Mouse (Mus musculus) forebrain, embryonic 15.5 days (tissue): Measurements from ENCODE around the gene Camk2n2. TPM values are rescaled to one million over a fixed set of nuclear protein-coding genes. Genes with fewer than 3 reads are reported as not detected.
"Not testable (repeated sequence)": the region's sequence is repeated elsewhere in the genome, so short reads cannot be mapped to it uniquely, and the experiment has no call there.

Experiments
- ATAC-seq: fragments of 200-750 bp; cut with Nextera tagmentation; replicated peaks from 2 replicates; pipeline ENCODE4 v1.8.0; 2017; ENCODE audit warnings: mild to moderate bottlenecking, moderate TSS enrichment, moderate library complexity
- H3K27ac ChIP-seq: fragments of 300-500 bp; sonication (generic); replicated peaks from 2 replicates; pipeline ENCODE4 v1.5.1; 2015; ENCODE audit warnings: mild to moderate bottlenecking, inconsistent platforms
- H3K27me3 ChIP-seq: fragments of 300-500 bp; sonication (generic); 2 replicates; pipeline ENCODE4 v1.6.1; 2015; ENCODE audit warnings: inconsistent platforms
- H3K36me3 ChIP-seq: fragments of 300-500 bp; sonication (generic); 2 replicates; pipeline ENCODE4 v1.6.1; 2015; ENCODE audit warnings: mild to moderate bottlenecking, inconsistent platforms
- H3K4me1 ChIP-seq: fragments of 300-500 bp; sonication (generic); 2 replicates; pipeline ENCODE4 v1.6.1; 2015; ENCODE audit warnings: inconsistent platforms
- H3K4me2 ChIP-seq: fragments of 300-500 bp; sonication (generic); replicated peaks from 2 replicates; pipeline ENCODE4 v1.6.1; 2015; ENCODE audit warnings: mild to moderate bottlenecking, inconsistent platforms
- H3K4me3 ChIP-seq: fragments of 300-500 bp; sonication (generic); 2 replicates; pipeline ENCODE4 v1.5.1; 2015; ENCODE audit warnings: mild to moderate bottlenecking, inconsistent platforms
- H3K9ac ChIP-seq: fragments of 300-500 bp; sonication (generic); replicated peaks from 2 replicates; pipeline ENCODE4 v1.6.1; 2015; ENCODE audit warnings: mild to moderate bottlenecking, inconsistent platforms
- H3K9me3 ChIP-seq: fragments of 300-500 bp; sonication (generic); 2 replicates; pipeline ENCODE4 v1.6.1; 2016; ENCODE audit warnings: inconsistent platforms
- WGBS: fragments of 180-500 bp; shearing (Covaris S2); methylation state at CpG from one replicate; pipeline ENCODE4 v1.1.7; 2015; ENCODE audit warnings: mixed read lengths; 5-methylcytosine and 5-hydroxymethylcytosine counted together
- polyA plus RNA-seq: library from polyadenylated mRNA; unstranded; fragments of >200 nt; fragmentation: Nextera tagmentation; extraction: Ambion mirVana; gene quantifications from 2 replicates; pipeline ENCODE4 v1.2.1, GENCODE M21; 2015

Gene Camk2n2
- 19.2 and 20.9 TPM in 2 replicates for polyA plus RNA-seq

- Histone ChIP-seq H3K27ac (peak within 1 kb of the TSS; percentile 92), H3K4me3 (peak within 1 kb of the TSS; percentile 90), H3K4me1 (peaks cover 36% of the 10 kb centered on the region), H3K36me3 (peaks cover 5% of the 10 kb centered on the region; the same call in 1 of the 2 replicates), H3K27me3 (no peaks in the 10 kb centered on the region), H3K4me2 (peak within 1 kb of the TSS; percentile 84), H3K9me3 (no peaks in the 10 kb centered on the region), H3K9ac (peak within 1 kb of the TSS; percentile 92)
- peak; percentile 52 for ATAC-seq
- 1% methylated on average over 79 of the region's 92 CpGs for WGBS
Observed at GRCm38 (mm10) chr16:20621191-20621990, at the start of gene Camk2n2. TSS of gene Camk2n2 (minus strand) at chr16:20621287.

GRCm38 (mm10) chr16:20670291-20670690 is 49.2 kb upstream of the Camk2n2 start:
- Histone ChIP-seq H3K4me3 (no peak overlapping the region), H3K9ac (no peak overlapping the region), H3K27me3 (no peaks in the 10 kb centered on the region), H3K4me2 (no peak overlapping the region), H3K9me3 (no peaks in the 10 kb centered on the region), H3K4me1 (peaks cover 27% of the 10 kb centered on the region), H3K27ac (no peak overlapping the region), H3K36me3 (peaks cover 1% of the 10 kb centered on the region; the same call in 1 of the 2 replicates)
- WGBS: 84% methylated on average over 3 of the region's 3 CpGs
- ATAC-seq: no peak

- not testable (repeated sequence) for ATAC-seq, H3K9me3 ChIP-seq, H3K27ac ChIP-seq, H3K9ac ChIP-seq, H3K4me3 ChIP-seq, H3K4me1 ChIP-seq, H3K27me3 ChIP-seq, H3K4me2 ChIP-seq
- peaks cover 12% of the 10 kb centered on the region for H3K36me3 ChIP-seq
- 98% methylated on average over 5 of the region's 6 CpGs for WGBS
Observed at GRCm38 (mm10) chr16:20668013-20668412, 46.9 kb upstream of the Camk2n2 start, which contains the start of gene Eif4g1. TSS of gene Eif4g1 (plus strand) at chr16:20668313.

GRCm38 (mm10) chr16:20657661-20658060 is 36.6 kb upstream of the Camk2n2 start:
- Histone ChIP-seq H3K36me3 (peaks cover 81% of the 10 kb centered on the region), H3K4me3 (no peak overlapping the region), H3K27me3 (no peaks in the 10 kb centered on the region), H3K9ac (no peak overlapping the region), H3K4me1 (peaks cover 8% of the 10 kb centered on the region), H3K27ac (no peak overlapping the region), H3K9me3 (no peaks in the 10 kb centered on the region), H3K4me2 (no peak overlapping the region)
- ATAC-seq: no peak
- 92% methylated on average over 4 of the region's 4 CpGs for WGBS

- Histone ChIP-seq H3K4me1 (peaks cover 21% of the 10 kb centered on the region), H3K4me2 (no peak overlapping the region), H3K27me3 (no peaks in the 10 kb centered on the region), H3K27ac (no peak overlapping the region), H3K36me3 (peaks cover 39% of the 10 kb centered on the region), H3K9me3 (no peaks in the 10 kb centered on the region), H3K4me3 (no peak overlapping the region), H3K9ac (no peak overlapping the region)
- no peak for ATAC-seq
- WGBS: 41% methylated on average over 2 of the region's 2 CpGs
Observed at GRCm38 (mm10) chr16:20653315-20653714, 32.2 kb upstream of the Camk2n2 start.

- Histone ChIP-seq H3K27ac (peak overlapping the region; percentile 83), H3K27me3 (no peaks in the 10 kb centered on the region), H3K36me3 (peaks cover 25% of the 10 kb centered on the region), H3K4me3 (peak overlapping the region; percentile 95), H3K9me3 (no peaks in the 10 kb centered on the region), H3K9ac (peak overlapping the region; percentile 93), H3K4me1 (peaks cover 21% of the 10 kb centered on the region), H3K4me2 (peak overlapping the region; percentile 89)
- WGBS: 9% methylated on average over 12 of the region's 12 CpGs
- ATAC-seq: peak; percentile 42; the same call in 1 of the 2 replicates
Observed at GRCm38 (mm10) chr16:20651947-20652310, 30.8 kb upstream of the Camk2n2 start.

GRCm38 (mm10) chr16:20651076-20651946 is 30.2 kb upstream of the Camk2n2 start, which contains the start of gene Psmd2:
TSS of gene Psmd2 (plus strand) at chr16:20651652.
- no peaks in the 10 kb centered on the region for H3K27me3 ChIP-seq
- peaks cover 19% of the 10 kb centered on the region for H3K36me3 ChIP-seq
- H3K4me2 ChIP-seq: peak within 1 kb of the TSS; percentile 89
- peak within 1 kb of the TSS; percentile 93 for H3K9ac ChIP-seq
- H3K4me3 ChIP-seq: peak within 1 kb of the TSS; percentile 95
- 2% methylated on average over 46 of the region's 46 CpGs for WGBS
- peaks cover 21% of the 10 kb centered on the region for H3K4me1 ChIP-seq
- ATAC-seq: peak; percentile 97
- no peaks in the 10 kb centered on the region for H3K9me3 ChIP-seq
- peak within 1 kb of the TSS; percentile 83 for H3K27ac ChIP-seq

GRCm38 (mm10) chr16:20643911-20644310 is 22.8 kb upstream of the Camk2n2 start:
- peaks cover 6% of the 10 kb centered on the region for H3K4me1 ChIP-seq
- no peak overlapping the region for H3K4me2 ChIP-seq
- no peak overlapping the region for H3K27ac ChIP-seq
- no peaks in the 10 kb centered on the region for H3K9me3 ChIP-seq
- H3K36me3 ChIP-seq: 0 out of 2 replicates have a peak, but pooled peaks cover 5% of the 10 kb centered on the region
- no peaks in the 10 kb centered on the region for H3K27me3 ChIP-seq
- H3K9ac ChIP-seq: no peak overlapping the region
- WGBS: 94% methylated on average over 7 of the region's 7 CpGs
- H3K4me3 ChIP-seq: no peak overlapping the region
- no peak for ATAC-seq

- peaks cover 21% of the 10 kb centered on the region for H3K4me1 ChIP-seq
- no peak overlapping the region for H3K27ac ChIP-seq
- 3% methylated on average over 8 of the region's 8 CpGs for WGBS
- H3K9me3 ChIP-seq: no peaks in the 10 kb centered on the region
- no peak overlapping the region for H3K4me3 ChIP-seq
- H3K9ac ChIP-seq: no peak overlapping the region
- no peak overlapping the region for H3K4me2 ChIP-seq
- H3K27me3 ChIP-seq: no peaks in the 10 kb centered on the region
- ATAC-seq: peak; percentile 57
- H3K36me3 ChIP-seq: 0 out of 2 replicates have a peak, but pooled peaks cover 5% of the 10 kb centered on the region
Observed at GRCm38 (mm10) chr16:20642161-20642560, 21.1 kb upstream of the Camk2n2 start.

GRCm38 (mm10) chr16:20638367-20638766 is 17.3 kb upstream of the Camk2n2 start:
- peak overlapping the region; percentile 79 for H3K27ac ChIP-seq
- ATAC-seq: peak; percentile 78
- H3K4me2 ChIP-seq: peak overlapping the region; percentile 35
- 45% methylated on average over 8 of the region's 8 CpGs for WGBS
- 0 out of 2 replicates have a peak, but pooled peaks cover 4% of the 10 kb centered on the region for H3K36me3 ChIP-seq
- H3K4me3 ChIP-seq: 0 out of 2 replicates have a peak overlapping the region, but pooled peaks have one; percentile 6
- H3K9ac ChIP-seq: no peak overlapping the region
- no peaks in the 10 kb centered on the region for H3K27me3 ChIP-seq
- H3K9me3 ChIP-seq: no peaks in the 10 kb centered on the region
- peaks cover 21% of the 10 kb centered on the region for H3K4me1 ChIP-seq

- H3K4me3 ChIP-seq: no peak overlapping the region
- H3K4me2 ChIP-seq: no peak overlapping the region
- H3K9me3 ChIP-seq: no peaks in the 10 kb centered on the region
- H3K27ac ChIP-seq: peak overlapping the region; percentile 79; the same call in 1 of the 2 replicates
- H3K4me1 ChIP-seq: peaks cover 21% of the 10 kb centered on the region
- 88% methylated on average over 8 of the region's 8 CpGs for WGBS
- no peaks in the 10 kb centered on the region for H3K36me3 ChIP-seq
- ATAC-seq: no peak
- no peaks in the 10 kb centered on the region for H3K27me3 ChIP-seq
- H3K9ac ChIP-seq: no peak overlapping the region
Observed at GRCm38 (mm10) chr16:20637410-20637809, 16.3 kb upstream of the Camk2n2 start.
